Mouse (Mus musculus) C2C12 (cell line): Measurements from ENCODE around the gene Sema4a.

Experiments
- CTCF ChIP-seq: IDR thresholded peaks from one replicate; pipeline ENCODE4 v1.5.1; 2011; ENCODE audit not compliant: control insufficient read depth, insufficient read depth, insufficient read length
- MYOD1 ChIP-seq: IDR thresholded peaks from one replicate; pipeline ENCODE4 v1.6.1; 2011; ENCODE audit warnings: low read depth; ENCODE audit not compliant: control insufficient read depth, insufficient read length
- MYOG ChIP-seq: IDR thresholded peaks from one replicate; pipeline ENCODE4 v1.6.1; 2011; ENCODE audit not compliant: control insufficient read depth, insufficient read length; ENCODE audit errors: extremely low read depth

- TF ChIP-seq CTCF (no peak), MYOG (no peak), MYOD1 (no peak)
These were observed 52.0 kb downstream of the Sema4a start for GRCm38 (mm10) chr3:88408953-88409352.
